Mouse (Mus musculus) forebrain, embryonic 15.5 days (tissue): ENCODE measurements at regions not wholly inside any gene's neighbourhood (a gene's known extent, or its start where the extent isn't known, plus 50 kb on each side); places are given as distances from the start of the nearest gene placed in this dataset.

ENCODE experiments used
- ATAC-seq: fragments of 200-750 bp; cut with Nextera tagmentation; replicated peaks from 2 replicates; pipeline ENCODE4 v1.8.0; 2017; ENCODE audit warnings: mild to moderate bottlenecking, moderate TSS enrichment, moderate library complexity
- H3K27ac ChIP-seq: fragments of 300-500 bp; sonication (generic); replicated peaks from 2 replicates; pipeline ENCODE4 v1.5.1; 2015; ENCODE audit warnings: mild to moderate bottlenecking, inconsistent platforms
- H3K27me3 ChIP-seq: fragments of 300-500 bp; sonication (generic); 2 replicates; pipeline ENCODE4 v1.6.1; 2015; ENCODE audit warnings: inconsistent platforms
- H3K36me3 ChIP-seq: fragments of 300-500 bp; sonication (generic); 2 replicates; pipeline ENCODE4 v1.6.1; 2015; ENCODE audit warnings: mild to moderate bottlenecking, inconsistent platforms
- H3K4me1 ChIP-seq: fragments of 300-500 bp; sonication (generic); 2 replicates; pipeline ENCODE4 v1.6.1; 2015; ENCODE audit warnings: inconsistent platforms
- H3K4me2 ChIP-seq: fragments of 300-500 bp; sonication (generic); replicated peaks from 2 replicates; pipeline ENCODE4 v1.6.1; 2015; ENCODE audit warnings: mild to moderate bottlenecking, inconsistent platforms
- H3K4me3 ChIP-seq: fragments of 300-500 bp; sonication (generic); 2 replicates; pipeline ENCODE4 v1.5.1; 2015; ENCODE audit warnings: mild to moderate bottlenecking, inconsistent platforms
- H3K9ac ChIP-seq: fragments of 300-500 bp; sonication (generic); replicated peaks from 2 replicates; pipeline ENCODE4 v1.6.1; 2015; ENCODE audit warnings: mild to moderate bottlenecking, inconsistent platforms
- H3K9me3 ChIP-seq: fragments of 300-500 bp; sonication (generic); 2 replicates; pipeline ENCODE4 v1.6.1; 2016; ENCODE audit warnings: inconsistent platforms
- WGBS: fragments of 180-500 bp; shearing (Covaris S2); methylation state at CpG from one replicate; pipeline ENCODE4 v1.1.7; 2015; ENCODE audit warnings: mixed read lengths; 5-methylcytosine and 5-hydroxymethylcytosine counted together

- Histone ChIP-seq H3K9me3 (no peaks in the 10 kb centered on the region), H3K36me3 (no peaks in the 10 kb centered on the region), H3K9ac (no peak overlapping the region), H3K27ac (no peak overlapping the region), H3K27me3 (no peaks in the 10 kb centered on the region), H3K4me3 (no peak overlapping the region), H3K4me2 (no peak overlapping the region), H3K4me1 (no peaks in the 10 kb centered on the region)
- ATAC-seq = no peak
- WGBS = 90% methylated on average over 3 of the region's 3 CpGs
Measured at GRCm38 (mm10) chr6:120614526-120614925, 51.6 kb upstream of the Cecr2 start.

- H3K4me1 ChIP-seq = no peaks in the 10 kb centered on the region
- 0 out of 2 replicates have a peak, but pooled peaks cover under 1% of the 10 kb centered on the region for H3K27me3 ChIP-seq
- no peak overlapping the region for H3K27ac ChIP-seq
- WGBS = 80% methylated on average over 7 of the region's 7 CpGs
- no peaks in the 10 kb centered on the region for H3K36me3 ChIP-seq
- no peak overlapping the region for H3K4me3 ChIP-seq
- H3K9me3 ChIP-seq = no peaks in the 10 kb centered on the region
- no peak overlapping the region for H3K4me2 ChIP-seq
- ATAC-seq = no peak
- no peak overlapping the region for H3K9ac ChIP-seq
Measured at GRCm38 (mm10) chr6:120612346-120612745, 53.8 kb upstream of the Cecr2 start.

GRCm38 (mm10) chr6:120609858-120610257 is 56.3 kb upstream of the Cecr2 start:
- no peaks in the 10 kb centered on the region for H3K9me3 ChIP-seq
- WGBS = 90% methylated on average over 4 of the region's 4 CpGs
- H3K4me2 ChIP-seq = no peak overlapping the region
- H3K27me3 ChIP-seq = 0 out of 2 replicates have a peak, but pooled peaks cover 3% of the 10 kb centered on the region
- no peak for ATAC-seq
- no peaks in the 10 kb centered on the region for H3K36me3 ChIP-seq
- H3K4me1 ChIP-seq = peaks cover 2% of the 10 kb centered on the region
- H3K27ac ChIP-seq = no peak overlapping the region
- no peak overlapping the region for H3K4me3 ChIP-seq
- no peak overlapping the region for H3K9ac ChIP-seq

- H3K36me3 ChIP-seq = no peaks in the 10 kb centered on the region
- no peak overlapping the region for H3K27ac ChIP-seq
- 0 out of 2 replicates have a peak, but pooled peaks cover 3% of the 10 kb centered on the region for H3K27me3 ChIP-seq
- 96% methylated on average over 2 of the region's 2 CpGs for WGBS
- no peak for ATAC-seq
- H3K4me2 ChIP-seq = no peak overlapping the region
- no peaks in the 10 kb centered on the region for H3K9me3 ChIP-seq
- no peak overlapping the region for H3K9ac ChIP-seq
- H3K4me3 ChIP-seq = no peak overlapping the region
- peaks cover 8% of the 10 kb centered on the region for H3K4me1 ChIP-seq
Measured at GRCm38 (mm10) chr6:120605471-120605870, 60.7 kb upstream of the Cecr2 start.

- peak; percentile 73 for ATAC-seq
- Histone ChIP-seq H3K4me3 (no peak overlapping the region), H3K27ac (peak overlapping the region; percentile 41; the same call in 1 of the 2 replicates), H3K9ac (no peak overlapping the region), H3K9me3 (no peaks in the 10 kb centered on the region), H3K36me3 (no peaks in the 10 kb centered on the region), H3K4me1 (peaks cover 8% of the 10 kb centered on the region), H3K4me2 (no peak overlapping the region), H3K27me3 (0 out of 2 replicates have a peak, but pooled peaks cover 3% of the 10 kb centered on the region)
- 25% methylated on average over 6 of the region's 6 CpGs for WGBS
Measured at GRCm38 (mm10) chr6:120604020-120604958, 61.9 kb upstream of the Cecr2 start.

GRCm38 (mm10) chr6:120603454-120603853 is 62.7 kb upstream of the Cecr2 start:
- WGBS = 45% methylated on average over 2 of the region's 2 CpGs
- Histone ChIP-seq H3K27ac (no peak overlapping the region), H3K9me3 (no peaks in the 10 kb centered on the region), H3K27me3 (0 out of 2 replicates have a peak, but pooled peaks cover 3% of the 10 kb centered on the region), H3K4me2 (no peak overlapping the region), H3K4me3 (no peak overlapping the region), H3K4me1 (peaks cover 8% of the 10 kb centered on the region), H3K9ac (no peak overlapping the region), H3K36me3 (no peaks in the 10 kb centered on the region)
- no peak for ATAC-seq

- 85% methylated on average over 2 of the region's 2 CpGs for WGBS
- Histone ChIP-seq H3K9ac (no peak overlapping the region), H3K4me3 (no peak overlapping the region), H3K27ac (no peak overlapping the region), H3K9me3 (no peaks in the 10 kb centered on the region), H3K36me3 (no peaks in the 10 kb centered on the region), H3K4me1 (peaks cover 8% of the 10 kb centered on the region), H3K4me2 (no peak overlapping the region), H3K27me3 (no peaks in the 10 kb centered on the region)
- no peak for ATAC-seq
Measured at GRCm38 (mm10) chr6:120600376-120600775, 65.8 kb upstream of the Cecr2 start.

GRCm38 (mm10) chr6:120598471-120598870 is 67.4 kb upstream of the Hdhd5 start:
- H3K27me3 ChIP-seq = no peaks in the 10 kb centered on the region
- H3K4me3 ChIP-seq = no peak overlapping the region
- no peak overlapping the region for H3K4me2 ChIP-seq
- whole genome bisulfite sequencing = 72% methylated on average over 2 of the region's 2 CpGs
- H3K4me1 ChIP-seq = no peaks in the 10 kb centered on the region
- no peak for ATAC-seq
- H3K36me3 ChIP-seq = no peaks in the 10 kb centered on the region
- no peak overlapping the region for H3K9ac ChIP-seq
- H3K9me3 ChIP-seq = no peaks in the 10 kb centered on the region
- H3K27ac ChIP-seq = no peak overlapping the region

- Histone ChIP-seq H3K4me1 (peaks cover under 1% of the 10 kb centered on the region), H3K4me3 (no peak overlapping the region), H3K9me3 (no peaks in the 10 kb centered on the region), H3K27ac (no peak overlapping the region), H3K4me2 (no peak overlapping the region), H3K36me3 (no peaks in the 10 kb centered on the region), H3K27me3 (no peaks in the 10 kb centered on the region), H3K9ac (no peak overlapping the region)
- no peak for ATAC-seq
- 31% methylated on average over 3 of the region's 3 CpGs for WGBS
Measured at GRCm38 (mm10) chr6:120597887-120598286, 66.8 kb upstream of the Hdhd5 start.

GRCm38 (mm10) chr6:120596717-120597116 is 65.6 kb upstream of the Hdhd5 start:
- Histone ChIP-seq H3K4me3 (no peak overlapping the region), H3K4me1 (peaks cover 12% of the 10 kb centered on the region), H3K27me3 (no peaks in the 10 kb centered on the region), H3K4me2 (no peak overlapping the region), H3K36me3 (no peaks in the 10 kb centered on the region), H3K9ac (no peak overlapping the region), H3K27ac (no peak overlapping the region), H3K9me3 (no peaks in the 10 kb centered on the region)
- no peak for ATAC-seq
- 96% methylated on average over 3 of the region's 3 CpGs for WGBS

GRCm38 (mm10) chr6:120594463-120594862 is 63.3 kb upstream of the Hdhd5 start:
- Histone ChIP-seq H3K27ac (no peak overlapping the region), H3K4me2 (no peak overlapping the region), H3K9ac (no peak overlapping the region), H3K4me1 (peaks cover 13% of the 10 kb centered on the region), H3K4me3 (no peak overlapping the region), H3K36me3 (no peaks in the 10 kb centered on the region), H3K27me3 (no peaks in the 10 kb centered on the region), H3K9me3 (no peaks in the 10 kb centered on the region)
- 94% methylated on average over 8 of the region's 8 CpGs for WGBS
- ATAC-seq = no peak

GRCm38 (mm10) chr6:120592705-120593104 is 61.6 kb upstream of the Hdhd5 start:
- Histone ChIP-seq H3K4me3 (no peak overlapping the region), H3K36me3 (no peaks in the 10 kb centered on the region), H3K4me2 (peak overlapping the region; percentile 6; the same call in 1 of the 2 replicates), H3K27me3 (no peaks in the 10 kb centered on the region), H3K9ac (no peak overlapping the region), H3K27ac (peak overlapping the region; percentile 56), H3K9me3 (no peaks in the 10 kb centered on the region), H3K4me1 (peaks cover 13% of the 10 kb centered on the region)
- ATAC-seq = peak; percentile 51; the same call in 1 of the 2 replicates
- WGBS = 17% methylated on average over 7 of the region's 7 CpGs
